Mouse (Mus musculus) midbrain, embryonic 14.5 days (tissue): Measurements from ENCODE around the gene Gapdh. TPM values are rescaled to one million over a fixed set of nuclear protein-coding genes. Genes with fewer than 3 reads are reported as not detected.

ENCODE experiments used
- ATAC-seq: fragments of 200-750 bp; cut with Nextera tagmentation; 2 replicates; pipeline ENCODE4 v1.8.0; 2017; ENCODE audit warnings: moderate number of reproducible peaks, moderate library complexity; ENCODE audit not compliant: low FRiP score, low TSS enrichment
- DNase-seq: peaks from one replicate; pipeline ENCODE4 v3.0.0-alpha.2; 2015
- H3K27ac ChIP-seq: fragments of 300-500 bp; sonication (generic); replicated peaks from 2 replicates; pipeline ENCODE4 v1.5.1; 2014; ENCODE audit warnings: mild to moderate bottlenecking, low read depth, low read length, moderate library complexity
- H3K27me3 ChIP-seq: fragments of 300-500 bp; sonication (generic); 2 replicates; pipeline ENCODE4 v1.6.1; 2014; ENCODE audit warnings: low read length, control low read depth, mixed read lengths; ENCODE audit not compliant: control insufficient read depth, insufficient read depth
- H3K36me3 ChIP-seq: fragments of 300-500 bp; sonication (generic); 2 replicates; pipeline ENCODE4 v1.6.1; 2014; ENCODE audit warnings: low read length, control low read depth; ENCODE audit not compliant: control insufficient read depth, insufficient read depth
- H3K4me1 ChIP-seq: fragments of 300-500 bp; sonication (generic); 2 replicates; pipeline ENCODE4 v1.6.1; 2014; ENCODE audit warnings: mild to moderate bottlenecking, antibody characterized with exemption, low read length, control low read depth; ENCODE audit not compliant: control insufficient read depth, insufficient read depth
- H3K4me2 ChIP-seq: fragments of 300-500 bp; sonication (generic); 2 replicates; pipeline ENCODE4 v1.6.1; 2014; ENCODE audit warnings: mild to moderate bottlenecking, low read length, moderate library complexity
- H3K4me3 ChIP-seq: fragments of 300-500 bp; sonication (generic); replicated peaks from 2 replicates; pipeline ENCODE4 v1.5.1; 2014; ENCODE audit warnings: low read depth, low read length
- H3K9ac ChIP-seq: fragments of 300-500 bp; sonication (generic); replicated peaks from 2 replicates; pipeline ENCODE4 v1.6.1; 2014; ENCODE audit warnings: mild to moderate bottlenecking, low read length, moderate library complexity
- H3K9me3 ChIP-seq: fragments of 300-500 bp; sonication (generic); 2 replicates; pipeline ENCODE4 v1.6.1; 2016; ENCODE audit warnings: low read length, control low read depth, mixed read lengths; ENCODE audit not compliant: control insufficient read depth
- WGBS: fragments of 180-500 bp; shearing (Covaris S2); extraction: QIAGEN DNeasy Blood & Tissue Kit; methylation state at CpG from one replicate; pipeline ENCODE4 v1.1.7; 2014; 5-methylcytosine and 5-hydroxymethylcytosine counted together
- polyA plus RNA-seq: library from polyadenylated mRNA; unstranded; fragments of >200 nt; fragmentation: Nextera tagmentation; extraction: Ambion mirVana; gene quantifications from 2 replicates; pipeline ENCODE4 v1.2.1, GENCODE M21; 2014

Gapdh gene
- polyA plus RNA-seq, 1 experiment from 2014 or later: 1,501 TPM

- WGBS: 82% methylated on average over 7 of the region's 7 CpGs
- Histone ChIP-seq H3K9ac (no peak overlapping the region; the same call in 1 of the 2 replicates), H3K4me1 (peaks cover 33% of the 10 kb centered on the region), H3K27ac (peak overlapping the region; percentile 26; the same call in 1 of the 2 replicates), H3K4me3 (no peak overlapping the region), H3K27me3 (no peaks in the 10 kb centered on the region), H3K4me2 (no peak overlapping the region), H3K36me3 (peaks cover 32% of the 10 kb centered on the region), H3K9me3 (no peaks in the 10 kb centered on the region)
- DNase-seq: no peak
- no peak for ATAC-seq
Measured at GRCm38 (mm10) chr6:125149569-125149950, 16.7 kb downstream of the Gapdh start.

- H3K9me3 ChIP-seq: no peaks in the 10 kb centered on the region
- H3K4me2 ChIP-seq: no peak overlapping the region
- no peak overlapping the region; the same call in 1 of the 2 replicates for H3K9ac ChIP-seq
- peaks cover 32% of the 10 kb centered on the region for H3K36me3 ChIP-seq
- no peak overlapping the region for H3K4me3 ChIP-seq
- ATAC-seq (no peak), DNase-seq (no peak)
- peaks cover 33% of the 10 kb centered on the region for H3K4me1 ChIP-seq
- H3K27me3 ChIP-seq: no peaks in the 10 kb centered on the region
- peak overlapping the region; percentile 26 for H3K27ac ChIP-seq
- WGBS: 82% methylated on average over 16 of the region's 16 CpGs
Measured at GRCm38 (mm10) chr6:125148926-125149568, 17.2 kb downstream of the Gapdh start.

GRCm38 (mm10) chr6:125148251-125148925 lies 17.9 kb downstream of the Gapdh start:
- peak overlapping the region; percentile 94 for H3K4me2 ChIP-seq
- DNase-seq (no peak), ATAC-seq (no peak)
- H3K4me3 ChIP-seq: no peak overlapping the region
- peaks cover 28% of the 10 kb centered on the region for H3K36me3 ChIP-seq
- H3K4me1 ChIP-seq: peaks cover 33% of the 10 kb centered on the region
- 81% methylated on average over 18 of the region's 18 CpGs for WGBS
- H3K27me3 ChIP-seq: no peaks in the 10 kb centered on the region
- no peaks in the 10 kb centered on the region for H3K9me3 ChIP-seq
- H3K9ac ChIP-seq: no peak overlapping the region; the same call in 1 of the 2 replicates
- no peak overlapping the region; the same call in 1 of the 2 replicates for H3K27ac ChIP-seq

- Histone ChIP-seq H3K27ac (0 out of 2 replicates have a peak overlapping the region, but pooled peaks have one; percentile 5), H3K4me3 (peak overlapping the region; percentile 74; the same call in 1 of the 2 replicates), H3K4me2 (peak overlapping the region; percentile 94), H3K9ac (peak overlapping the region; percentile 42), H3K4me1 (peaks cover 33% of the 10 kb centered on the region), H3K9me3 (no peaks in the 10 kb centered on the region), H3K36me3 (peaks cover 24% of the 10 kb centered on the region), H3K27me3 (no peaks in the 10 kb centered on the region)
- 54% methylated on average over 10 of the region's 10 CpGs for WGBS
- no peak for ATAC-seq
- no peak for DNase-seq
Measured at GRCm38 (mm10) chr6:125147329-125147728, 18.9 kb downstream of the Gapdh start.

GRCm38 (mm10) chr6:125146797-125147196 lies 19.5 kb downstream of the Gapdh start:
- Histone ChIP-seq H3K9me3 (no peaks in the 10 kb centered on the region), H3K27ac (0 out of 2 replicates have a peak overlapping the region, but pooled peaks have one; percentile 5), H3K36me3 (peaks cover 25% of the 10 kb centered on the region), H3K27me3 (no peaks in the 10 kb centered on the region), H3K9ac (peak overlapping the region; percentile 42), H3K4me1 (peaks cover 33% of the 10 kb centered on the region), H3K4me2 (peak overlapping the region; percentile 94), H3K4me3 (peak overlapping the region; percentile 74; the same call in 1 of the 2 replicates)
- ATAC-seq (no peak), DNase-seq (no peak)
- 78% methylated on average over 4 of the region's 4 CpGs for WGBS

GRCm38 (mm10) chr6:125146148-125146547 lies 20.1 kb downstream of the Gapdh start:
- Histone ChIP-seq H3K27me3 (no peaks in the 10 kb centered on the region), H3K4me2 (peak overlapping the region; percentile 94), H3K27ac (no peak overlapping the region; the same call in 1 of the 2 replicates), H3K4me1 (peaks cover 33% of the 10 kb centered on the region), H3K9me3 (no peaks in the 10 kb centered on the region), H3K4me3 (peak overlapping the region; percentile 74), H3K36me3 (peaks cover 26% of the 10 kb centered on the region), H3K9ac (peak overlapping the region; percentile 78)
- 47% methylated on average over 7 of the region's 7 CpGs for WGBS
- no peak for ATAC-seq
- no peak for DNase-seq

- Histone ChIP-seq H3K27ac (peak overlapping the region; percentile 92), H3K36me3 (peaks cover 32% of the 10 kb centered on the region), H3K4me3 (peak overlapping the region; percentile 74), H3K9ac (peak overlapping the region; percentile 78), H3K27me3 (no peaks in the 10 kb centered on the region), H3K4me2 (peak overlapping the region; percentile 94), H3K4me1 (peaks cover 33% of the 10 kb centered on the region), H3K9me3 (no peaks in the 10 kb centered on the region)
- ATAC-seq (peak; percentile 73), DNase-seq (no peak)
- WGBS: under 1% methylated on average over 35 of the region's 35 CpGs
Measured at GRCm38 (mm10) chr6:125145479-125145951, 20.8 kb downstream of the Gapdh start.

- Histone ChIP-seq H3K36me3 (peaks cover 38% of the 10 kb centered on the region), H3K27ac (peak within 1 kb of the TSS; percentile 92), H3K9me3 (no peaks in the 10 kb centered on the region), H3K4me1 (peaks cover 33% of the 10 kb centered on the region), H3K9ac (peak within 1 kb of the TSS; percentile 78), H3K27me3 (no peaks in the 10 kb centered on the region), H3K4me3 (peak within 1 kb of the TSS; percentile 74), H3K4me2 (peak within 1 kb of the TSS; percentile 94)
- DNase-seq (peak; percentile 93), ATAC-seq (peak; percentile 94)
- WGBS: 0% methylated on average over 16 of the region's 16 CpGs
Measured at GRCm38 (mm10) chr6:125145001-125145400, 21.3 kb downstream of the Gapdh start, which contains the start of gene Iffo1. Iffo1 (plus strand) TSS chr6:125145241.
